13 mouse cellular contexts compared by ENCODE assay signal in genomic region chrX:37157839-37158238, GRCm38 (mm10). TPM values are rescaled to one million over a fixed set of nuclear protein-coding genes. Genes with fewer than 3 reads are reported as not detected.
DNase-seq lines count a peak whose midpoint lies in the region; ATAC-seq and TF ChIP-seq lines count a peak whose summit lies in the region.
"Had no signal": no experiment of that assay in that cellular context is flagged by ENCODE, and none has a peak within 500 bp of the region (broad histone marks: within the 10 kb centered on the region; RNA-seq: fewer than 3 reads in every experiment).

No protein-coding gene starts in this region.

- no peaks in the 10 kb centered on the region for H3K36me3 ChIP-seq in hindbrain, postnatal 0 days (ENCODE audit: insufficient read depth, low read length)
- 0 out of 2 replicates have a peak, but pooled peaks cover 2% of the 10 kb centered on the region for H3K36me3 ChIP-seq in hindbrain, embryonic 16.5 days (ENCODE audit: control insufficient read depth, insufficient read depth, low read length)
- H3K36me3 ChIP-seq in kidney, embryonic 15.5 days: peaks cover 11% of the 10 kb centered on the region
- H3K36me3 ChIP-seq in midbrain, embryonic 13.5 days: peaks cover 9% of the 10 kb centered on the region

- no peak overlapping the region for H3K4me2 ChIP-seq in hindbrain, postnatal 0 days (ENCODE audit: low read depth, low read length)
- no peak overlapping the region for H3K4me2 ChIP-seq in hindbrain, embryonic 16.5 days (ENCODE audit: low read length)
- H3K4me2 ChIP-seq in kidney, embryonic 15.5 days: no peak overlapping the region
- no peak overlapping the region for H3K4me2 ChIP-seq in midbrain, embryonic 13.5 days (replicated peaks)
- H3K4me2 ChIP-seq: limb, embryonic 15.5 days had no signal

- H3K27ac ChIP-seq in hindbrain, postnatal 0 days: no peak overlapping the region
- no peak overlapping the region for H3K27ac ChIP-seq in hindbrain, embryonic 16.5 days (ENCODE audit: low read depth, low read length)
- no peak overlapping the region for H3K27ac ChIP-seq in kidney, embryonic 15.5 days
- H3K27ac ChIP-seq in midbrain, embryonic 13.5 days: no peak overlapping the region
- H3K27ac ChIP-seq: limb, embryonic 15.5 days had no signal

- no peak overlapping the region for H3K4me3 ChIP-seq in hindbrain, postnatal 0 days (ENCODE audit: low read length)
- H3K4me3 ChIP-seq in hindbrain, embryonic 16.5 days (ENCODE audit: low read length): no peak overlapping the region
- no peak overlapping the region for H3K4me3 ChIP-seq in kidney, embryonic 15.5 days (replicated peaks)
- no peak overlapping the region for H3K4me3 ChIP-seq in midbrain, embryonic 13.5 days (replicated peaks)
- H3K4me3 ChIP-seq: limb, embryonic 15.5 days had no signal

- H3K27me3 ChIP-seq in hindbrain, postnatal 0 days (ENCODE audit: insufficient read depth, low read length): no peaks in the 10 kb centered on the region
- no peaks in the 10 kb centered on the region for H3K27me3 ChIP-seq in hindbrain, embryonic 16.5 days (replicated peaks; ENCODE audit: control insufficient read depth, insufficient read depth, low read length)
- no peaks in the 10 kb centered on the region for H3K27me3 ChIP-seq in kidney, embryonic 15.5 days
- no peaks in the 10 kb centered on the region for H3K27me3 ChIP-seq in midbrain, embryonic 13.5 days
- H3K27me3 ChIP-seq: limb, embryonic 15.5 days had no signal

- no peak overlapping the region for H3K9ac ChIP-seq in hindbrain, postnatal 0 days (replicated peaks; ENCODE audit: low read length)
- no peak overlapping the region for H3K9ac ChIP-seq in hindbrain, embryonic 16.5 days (ENCODE audit: low read depth, low read length)
- no peak overlapping the region for H3K9ac ChIP-seq in kidney, embryonic 15.5 days
- H3K9ac ChIP-seq in midbrain, embryonic 13.5 days (replicated peaks): no peak overlapping the region
- H3K9ac ChIP-seq: limb, embryonic 15.5 days had no signal

- 62% methylated on average over 4 of the region's 4 CpGs for WGBS in hindbrain, postnatal 0 days
- WGBS in hindbrain, embryonic 16.5 days: 63% methylated on average over 4 of the region's 4 CpGs
- 66% methylated on average over 4 of the region's 4 CpGs for WGBS in kidney, embryonic 15.5 days
- 57% methylated on average over 4 of the region's 4 CpGs for WGBS in midbrain, embryonic 13.5 days

- no peaks in the 10 kb centered on the region for H3K4me1 ChIP-seq in hindbrain, postnatal 0 days (ENCODE audit: insufficient read depth, low read length)
- H3K4me1 ChIP-seq in hindbrain, embryonic 16.5 days (ENCODE audit: control insufficient read depth, insufficient read depth, low read depth, low read length): no peaks in the 10 kb centered on the region
- no peaks in the 10 kb centered on the region for H3K4me1 ChIP-seq in kidney, embryonic 15.5 days
- H3K4me1 ChIP-seq in midbrain, embryonic 13.5 days (replicated peaks): no peaks in the 10 kb centered on the region
- H3K4me1 ChIP-seq: limb, embryonic 15.5 days had no signal

- peak; percentile 46 for TF ChIP-seq CTCF in hindbrain, postnatal 0 days (IDR thresholded peaks at IDR 0.05; ENCODE audit: low read depth)

- no peak for DNase-seq in hindbrain, postnatal 0 days (ENCODE audit: low spot score)
- peak; percentile 3 for DNase-seq in retina, postnatal 1 day
- no peak for DNase-seq in retina, embryonic 14.5 days (ENCODE audit: low spot score)
- peak; percentile 14 for DNase-seq in brain, adult 2 months (ENCODE audit: low read depth, low spot score)
- DNase-seq: cerebellum, adult 9-11 months; gastrocnemius, postnatal 10 days; heart, postnatal 36 days; right cerebral cortex, postnatal 4 days had no signal

- no peak for ATAC-seq in hindbrain, postnatal 0 days
- no peak for ATAC-seq in hindbrain, embryonic 16.5 days
- ATAC-seq in erythroblast, adult 5-6 weeks (replicated peaks; ENCODE audit: low FRiP score, poor library complexity, severe bottlenecking): no peak
- ATAC-seq in kidney, embryonic 15.5 days (replicated peaks; ENCODE audit: low FRiP score): no peak
- ATAC-seq in midbrain, embryonic 13.5 days: no peak

- H3K9me3 ChIP-seq in hindbrain, postnatal 0 days (ENCODE audit: low read length): no peaks in the 10 kb centered on the region
- no peaks in the 10 kb centered on the region for H3K9me3 ChIP-seq in hindbrain, embryonic 16.5 days (ENCODE audit: control insufficient read depth, low read length)
- no peaks in the 10 kb centered on the region for H3K9me3 ChIP-seq in kidney, embryonic 15.5 days (replicated peaks)
- no peaks in the 10 kb centered on the region for H3K9me3 ChIP-seq in midbrain, embryonic 13.5 days
- H3K9me3 ChIP-seq: limb, embryonic 15.5 days had no signal

RNA-seq across cellular contexts. Expression of gene Akap14, which starts 10.8 kb away (rescaled TPM):
- not detected in 2 replicates for total RNA-seq in hindbrain, postnatal 0 days (2014; rRNA removed)
- 0.23 and 0.44 TPM in 2 replicates for polyA plus RNA-seq in hindbrain, postnatal 0 days (2015; fragmentation: Nextera tagmentation; extraction: Ambion mirVana)
- 0.28 and 0.36 TPM in 2 replicates for polyA plus RNA-seq in hindbrain, embryonic 16.5 days (2015; fragmentation: Nextera tagmentation; extraction: Ambion mirVana)
- total RNA-seq in erythroblast, adult 5-6 weeks (2015; ENCODE audit: low replicate concordance): not detected in 2 replicates
- not detected in 2 replicates for total RNA-seq in erythroblast, adult 5-6 weeks (2017; ENCODE audit: low replicate concordance)
- polyA plus RNA-seq in kidney, embryonic 15.5 days (2015; fragmentation: Nextera tagmentation; extraction: Ambion mirVana): 0.12 TPM in 1 of 2 replicates, not detected in the other
- 0.14 and 0.42 TPM in 2 replicates for polyA plus RNA-seq in midbrain, embryonic 13.5 days (2015; fragmentation: Nextera tagmentation; extraction: Ambion mirVana)
- total RNA-seq: gastrocnemius, postnatal 10 days; heart, postnatal 36 days had no signal
- polyA plus RNA-seq: limb, embryonic 15.5 days had no signal

RNA-seq across cellular contexts. Expression of gene Nkap, which starts 31.2 kb away (rescaled TPM):
- total RNA-seq in hindbrain, postnatal 0 days (2014; rRNA removed): 19.1 and 19.9 TPM in 2 replicates
- polyA plus RNA-seq in hindbrain, postnatal 0 days (2015; fragmentation: Nextera tagmentation; extraction: Ambion mirVana): 21.1 and 21.6 TPM in 2 replicates
- 20.7 and 24.0 TPM in 2 replicates for polyA plus RNA-seq in hindbrain, embryonic 16.5 days (2015; fragmentation: Nextera tagmentation; extraction: Ambion mirVana)
- 6.5 and 8.3 TPM in 2 replicates for total RNA-seq in erythroblast, adult 5-6 weeks (2015; ENCODE audit: low replicate concordance)
- 23.4 and 38.3 TPM in 2 replicates for total RNA-seq in erythroblast, adult 5-6 weeks (2017; ENCODE audit: low replicate concordance)
- polyA plus RNA-seq in kidney, embryonic 15.5 days (2015; fragmentation: Nextera tagmentation; extraction: Ambion mirVana): 16.0 and 17.5 TPM in 2 replicates
- 23.7 and 26.3 TPM in 2 replicates for polyA plus RNA-seq in midbrain, embryonic 13.5 days (2015; fragmentation: Nextera tagmentation; extraction: Ambion mirVana)

RNA-seq across cellular contexts. Expression of gene Ndufa1, which starts 33.1 kb away (rescaled TPM):
- 126 and 135 TPM in 2 replicates for total RNA-seq in hindbrain, postnatal 0 days (2014; rRNA removed)
- polyA plus RNA-seq in hindbrain, postnatal 0 days (2015; fragmentation: Nextera tagmentation; extraction: Ambion mirVana): 905 and 915 TPM in 2 replicates
- 639 and 741 TPM in 2 replicates for polyA plus RNA-seq in hindbrain, embryonic 16.5 days (2015; fragmentation: Nextera tagmentation; extraction: Ambion mirVana)
- total RNA-seq in erythroblast, adult 5-6 weeks (2015; ENCODE audit: low replicate concordance): 46.7 and 47.0 TPM in 2 replicates
- 26.6 and 36.0 TPM in 2 replicates for total RNA-seq in erythroblast, adult 5-6 weeks (2017; ENCODE audit: low replicate concordance)
- 432 and 490 TPM in 2 replicates for polyA plus RNA-seq in kidney, embryonic 15.5 days (2015; fragmentation: Nextera tagmentation; extraction: Ambion mirVana)
- polyA plus RNA-seq in midbrain, embryonic 13.5 days (2015; fragmentation: Nextera tagmentation; extraction: Ambion mirVana): 624 and 640 TPM in 2 replicates

RNA-seq across cellular contexts. Expression of gene Rnf113a1, which starts 33.2 kb away (rescaled TPM):
- 7.3 and 7.6 TPM in 2 replicates for total RNA-seq in hindbrain, postnatal 0 days (2014; rRNA removed)
- polyA plus RNA-seq in hindbrain, postnatal 0 days (2015; fragmentation: Nextera tagmentation; extraction: Ambion mirVana): 27.3 and 27.9 TPM in 2 replicates
- polyA plus RNA-seq in hindbrain, embryonic 16.5 days (2015; fragmentation: Nextera tagmentation; extraction: Ambion mirVana): 21.0 and 26.6 TPM in 2 replicates
- 1.3 TPM in 1 of 2 replicates, not detected in the other for total RNA-seq in erythroblast, adult 5-6 weeks (2015; ENCODE audit: low replicate concordance)
- 0.56 and 1.0 TPM in 2 replicates for total RNA-seq in erythroblast, adult 5-6 weeks (2017; ENCODE audit: low replicate concordance)
- 8.9 TPM in 2 replicates for polyA plus RNA-seq in kidney, embryonic 15.5 days (2015; fragmentation: Nextera tagmentation; extraction: Ambion mirVana)
- polyA plus RNA-seq in midbrain, embryonic 13.5 days (2015; fragmentation: Nextera tagmentation; extraction: Ambion mirVana): 16.0 and 16.3 TPM in 2 replicates

RNA-seq across cellular contexts. Expression of gene Upf3b, which starts 47.7 kb away (rescaled TPM):
- 6.8 and 7.9 TPM in 2 replicates for total RNA-seq in hindbrain, postnatal 0 days (2014; rRNA removed)
- polyA plus RNA-seq in hindbrain, postnatal 0 days (2015; fragmentation: Nextera tagmentation; extraction: Ambion mirVana): 22.8 and 25.9 TPM in 2 replicates
- polyA plus RNA-seq in hindbrain, embryonic 16.5 days (2015; fragmentation: Nextera tagmentation; extraction: Ambion mirVana): 24.8 and 27.2 TPM in 2 replicates
- 12.7 and 21.7 TPM in 2 replicates for total RNA-seq in erythroblast, adult 5-6 weeks (2015; ENCODE audit: low replicate concordance)
- 30.8 and 32.2 TPM in 2 replicates for total RNA-seq in erythroblast, adult 5-6 weeks (2017; ENCODE audit: low replicate concordance)
- 23.9 and 24.5 TPM in 2 replicates for polyA plus RNA-seq in kidney, embryonic 15.5 days (2015; fragmentation: Nextera tagmentation; extraction: Ambion mirVana)
- 35.8 and 37.2 TPM in 2 replicates for polyA plus RNA-seq in midbrain, embryonic 13.5 days (2015; fragmentation: Nextera tagmentation; extraction: Ambion mirVana)

Comparison
In these comparisons a context has a peak if more than half of its experiments do, and no peak if none do; other contexts are left out.
1. DNase-seq: peak in retina, postnatal 1 day (single experiment) and brain, adult 2 months (single experiment); none in hindbrain, postnatal 0 days (single experiment) and retina, embryonic 14.5 days (single experiment).